Mouse (Mus musculus) G1E (cell line): ENCODE measurements around the gene Sdc4.

Experiments used
- CTCF ChIP-seq: IDR thresholded peaks from 2 replicates; pipeline ENCODE4 v1.5.1; 2012; ENCODE audit warnings: low read depth, low read length, inconsistent platforms, mixed read lengths
- GATA1 ChIP-seq: IDR thresholded peaks from 2 replicates; pipeline ENCODE4 v1.6.1; 2012; ENCODE audit warnings: borderline replicate concordance, low read length, inconsistent platforms, mixed read lengths
- POLR2AphosphoS5 ChIP-seq: IDR thresholded peaks from 2 replicates; pipeline ENCODE4 v1.6.1; 2012; ENCODE audit warnings: low read depth, low read length, inconsistent platforms; ENCODE audit not compliant: insufficient replicate concordance
- TAL1 ChIP-seq: conservative IDR thresholded peaks from 2 replicates; pipeline ENCODE4 v1.6.1; 2012; ENCODE audit warnings: low read depth, low read length, inconsistent platforms, mixed read lengths

- TF ChIP-seq CTCF: no peak
- no peak for TF ChIP-seq POLR2AphosphoS5
- TF ChIP-seq GATA1: no peak
- no peak for TF ChIP-seq TAL1
These were observed 16.7 kb downstream of the Sdc4 start for GRCm38 (mm10) chr2:164426952-164427351.
